Mouse (Mus musculus): Measurements from ENCODE around the gene Gm45194.

Gene Gm45194

DNA sequence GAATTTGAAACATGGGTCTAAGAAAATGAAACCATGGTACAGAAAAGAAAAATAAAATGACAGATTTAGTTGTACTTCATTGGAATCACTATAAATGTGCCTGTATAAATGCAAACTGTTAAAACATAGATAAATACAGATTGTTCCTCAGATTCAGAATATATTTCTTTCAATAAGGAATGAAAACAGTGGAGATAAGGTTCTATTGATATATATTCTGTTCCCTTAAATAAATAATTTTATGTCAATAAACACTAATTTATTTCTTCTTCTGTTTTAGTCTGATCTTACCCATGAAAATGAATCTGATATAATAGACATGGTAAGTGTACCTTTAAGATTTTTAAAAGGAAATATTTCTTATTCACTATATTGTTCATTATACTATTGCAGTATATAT is 119.5 kb downstream of the Gm45194 start, which contains the start of gene Tex16:
Gene Tex16 (plus strand): TSS at position 301 of the 400 bp plus-strand sequence.
- H3K4me3 ChIP-seq (replicated peaks; ENCODE audit: low read length): no peak within 1 kb of the TSS
- no peaks in the 10 kb centered on the region for H3K36me3 ChIP-seq (ENCODE audit: insufficient read depth, low read length)
- H3K4me1 ChIP-seq (replicated peaks; ENCODE audit: low read depth, low read length): no peaks in the 10 kb centered on the region
- H3K9me3 ChIP-seq (ENCODE audit: low read length): no peaks in the 10 kb centered on the region
- no peaks in the 10 kb centered on the region for H3K27me3 ChIP-seq (ENCODE audit: insufficient read depth, low read length)
- TF ChIP-seq CTCF (conservative IDR thresholded peaks at IDR 0.05; ENCODE audit: low read length) (no peak), POU5F1 (IDR thresholded peaks at IDR 0.05; ENCODE audit: borderline replicate concordance, low read length) (no peak), NANOG (IDR thresholded peaks at IDR 0.05; ENCODE audit: borderline replicate concordance, low read length) (no peak)

DNA sequence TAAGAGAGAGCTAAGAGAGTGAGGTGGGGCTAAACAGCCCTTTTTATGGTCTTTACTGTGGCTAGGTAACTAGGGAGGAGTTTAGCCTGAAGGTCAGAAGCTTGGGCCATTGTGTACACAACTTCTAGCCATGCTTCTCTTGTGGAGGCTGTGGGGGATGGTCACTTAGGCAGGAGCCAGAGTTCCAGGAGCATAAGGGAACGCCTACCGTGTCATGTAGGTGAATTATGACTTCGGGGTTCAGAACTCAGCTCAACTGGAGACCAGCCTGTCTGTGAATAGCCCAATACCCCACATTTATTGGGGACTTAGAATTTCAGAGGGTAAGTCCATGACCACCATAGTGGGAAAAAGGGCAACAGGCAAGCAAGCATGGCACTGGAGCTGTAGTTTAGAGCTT is 347.6 kb downstream of the Gm45194 start, which contains the start of gene 4933403O08Rik:
Gene 4933403O08Rik (plus strand): TSS at position 301 of the 400 bp plus-strand sequence.
- TF ChIP-seq POU5F1 (IDR thresholded peaks at IDR 0.05; ENCODE audit: borderline replicate concordance, low read length) (no peak), NANOG (IDR thresholded peaks at IDR 0.05; ENCODE audit: borderline replicate concordance, low read length) (no peak), CTCF (conservative IDR thresholded peaks at IDR 0.05; ENCODE audit: low read length) (no peak)
- H3K4me3 ChIP-seq (replicated peaks; ENCODE audit: low read length): no peak within 1 kb of the TSS
- no peaks in the 10 kb centered on the region for H3K36me3 ChIP-seq (ENCODE audit: insufficient read depth, low read length)
- H3K4me1 ChIP-seq (replicated peaks; ENCODE audit: low read depth, low read length): no peaks in the 10 kb centered on the region
- H3K9me3 ChIP-seq (ENCODE audit: low read length): no peaks in the 10 kb centered on the region
- no peaks in the 10 kb centered on the region for H3K27me3 ChIP-seq (ENCODE audit: insufficient read depth, low read length)

DNA sequence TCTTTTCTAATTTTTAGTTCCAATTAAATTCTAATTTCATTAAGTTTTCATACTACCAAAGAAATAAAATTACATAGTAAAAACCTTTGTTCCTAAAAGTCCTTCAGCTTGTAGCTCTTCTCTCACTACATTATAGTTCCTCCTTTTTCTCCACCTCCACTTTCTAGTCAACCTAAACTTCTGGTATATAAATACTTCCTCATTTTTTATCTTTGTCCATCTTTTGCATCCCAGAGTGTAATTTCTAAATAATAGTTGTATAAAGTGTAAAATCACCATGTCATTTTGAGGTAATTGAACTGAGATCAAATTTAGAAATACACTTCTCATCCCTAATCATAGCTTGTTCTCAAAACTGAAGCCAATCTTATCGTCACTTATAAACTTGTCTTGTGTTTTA is 351.7 kb downstream of the Gm45194 start:
- H3K27me3 ChIP-seq (ENCODE audit: insufficient read depth, low read length): no peaks in the 10 kb centered on the region
- no peaks in the 10 kb centered on the region for H3K36me3 ChIP-seq (ENCODE audit: insufficient read depth, low read length)
- no peaks in the 10 kb centered on the region for H3K9me3 ChIP-seq (ENCODE audit: low read length)
- no peak for TF ChIP-seq NANOG (IDR thresholded peaks at IDR 0.05; ENCODE audit: borderline replicate concordance, low read length)
- no peak for TF ChIP-seq CTCF (conservative IDR thresholded peaks at IDR 0.05; ENCODE audit: low read length)
- no peak for TF ChIP-seq POU5F1 (IDR thresholded peaks at IDR 0.05; ENCODE audit: borderline replicate concordance, low read length)
- no peak overlapping the region for H3K4me3 ChIP-seq (replicated peaks; ENCODE audit: low read length)
- no peaks in the 10 kb centered on the region for H3K4me1 ChIP-seq (replicated peaks; ENCODE audit: low read depth, low read length)

DNA sequence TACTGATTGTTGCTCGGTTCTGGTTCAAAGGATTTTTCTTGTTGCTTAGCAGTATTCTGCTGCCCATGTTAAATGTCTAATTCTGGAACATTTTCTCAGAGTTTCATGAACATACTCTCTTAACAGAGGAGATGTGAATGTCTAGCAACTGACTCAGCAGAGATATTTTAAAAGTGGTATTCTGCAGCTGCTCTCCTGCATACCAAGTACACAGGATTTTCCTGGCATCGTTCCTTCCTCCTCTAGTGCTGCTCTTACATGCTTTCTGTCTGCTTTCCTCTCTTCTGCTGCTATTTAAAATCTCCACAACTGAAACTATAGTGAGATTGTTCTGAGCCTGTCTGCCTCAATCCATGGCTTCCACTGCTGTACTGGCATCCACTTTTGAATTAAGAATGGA is 364.3 kb downstream of the Gm45194 start:
- Histone ChIP-seq H3K4me3 (replicated peaks; ENCODE audit: low read length) (no peak overlapping the region), H3K27me3 (ENCODE audit: insufficient read depth, low read length) (no peaks in the 10 kb centered on the region), H3K4me1 (replicated peaks; ENCODE audit: low read depth, low read length) (no peaks in the 10 kb centered on the region), H3K9me3 (ENCODE audit: low read length) (no peaks in the 10 kb centered on the region), H3K36me3 (ENCODE audit: insufficient read depth, low read length) (no peaks in the 10 kb centered on the region)
- TF ChIP-seq NANOG (IDR thresholded peaks at IDR 0.05; ENCODE audit: borderline replicate concordance, low read length) (no peak), POU5F1 (IDR thresholded peaks at IDR 0.05; ENCODE audit: borderline replicate concordance, low read length) (no peak), CTCF (conservative IDR thresholded peaks at IDR 0.05; ENCODE audit: low read length) (no peak)

DNA sequence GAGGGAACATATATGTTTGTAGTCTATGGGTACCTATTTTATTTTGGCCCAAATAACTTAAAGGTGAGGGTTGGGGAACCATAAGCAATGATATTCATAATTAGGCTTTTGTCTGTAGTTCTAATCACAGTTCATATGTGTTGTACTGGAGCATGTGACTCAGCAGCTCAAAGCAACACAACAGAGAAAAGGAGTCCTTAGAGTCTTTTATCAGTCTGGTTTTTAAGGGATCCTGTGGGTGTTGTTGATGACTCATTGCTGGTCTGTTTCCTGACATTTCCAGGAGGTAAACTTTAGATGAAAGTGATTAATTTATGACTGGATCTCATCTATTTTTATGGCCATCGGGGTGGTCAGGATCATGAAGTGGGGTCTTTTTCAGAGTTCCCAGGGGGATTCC is 382.4 kb downstream of the Gm45194 start:
- Histone ChIP-seq H3K36me3 (ENCODE audit: insufficient read depth, low read length) (no peaks in the 10 kb centered on the region), H3K27me3 (ENCODE audit: insufficient read depth, low read length) (no peaks in the 10 kb centered on the region), H3K9me3 (ENCODE audit: low read length) (peaks cover 6% of the 10 kb centered on the region; the same call in 1 of the 2 replicates), H3K4me3 (replicated peaks; ENCODE audit: low read length) (no peak overlapping the region), H3K4me1 (replicated peaks; ENCODE audit: low read depth, low read length) (no peaks in the 10 kb centered on the region)
- TF ChIP-seq NANOG (IDR thresholded peaks at IDR 0.05; ENCODE audit: borderline replicate concordance, low read length) (no peak), CTCF (conservative IDR thresholded peaks at IDR 0.05; ENCODE audit: low read length) (no peak), POU5F1 (IDR thresholded peaks at IDR 0.05; ENCODE audit: borderline replicate concordance, low read length) (no peak)
